13 mouse cellular contexts compared by ENCODE assay signal in the genomic region with DNA sequence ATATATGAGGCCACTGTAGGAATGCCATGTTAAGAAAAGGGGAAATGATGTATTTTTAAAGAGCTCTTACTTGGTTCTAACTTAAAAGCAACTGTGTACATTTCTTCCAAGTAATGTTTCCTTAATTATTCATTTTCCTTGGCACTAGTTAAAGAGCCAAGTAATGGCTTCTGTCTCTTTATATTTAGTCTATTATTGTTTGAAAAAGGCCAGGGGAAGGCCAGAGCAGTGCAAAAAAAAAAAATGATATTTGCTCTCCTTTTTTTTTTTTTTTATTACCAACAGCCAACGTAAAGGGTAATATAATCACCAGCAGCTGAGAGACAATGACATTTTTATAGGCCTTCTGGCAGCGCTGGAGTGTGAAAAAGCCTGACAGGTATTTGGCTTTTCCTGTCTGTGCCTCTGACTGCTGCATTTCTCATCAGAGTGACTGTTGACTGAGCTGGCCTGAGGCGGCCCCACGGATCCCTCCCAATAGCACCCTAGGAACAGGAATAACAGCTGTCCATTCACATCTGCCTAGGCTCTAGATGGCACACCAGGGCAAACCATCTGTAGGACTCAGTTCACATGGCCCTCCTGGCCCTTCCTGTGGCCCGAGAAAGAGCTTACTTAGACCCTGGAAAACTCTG.
DNase-seq lines count a peak whose midpoint lies in the region; ATAC-seq and TF ChIP-seq lines count a peak whose summit lies in the region.
"Had no signal": no experiment of that assay in that cellular context is flagged by ENCODE, and none has a peak within 500 bp of the region (broad histone marks: within the 10 kb centered on the region; RNA-seq: fewer than 3 reads in every experiment).

No protein-coding gene starts in this region.

- ATAC-seq in intestine, embryonic 16.5 days = peak; percentile 76
- ATAC-seq: liver, embryonic 12.5 days; Patski had no signal

- intact Hi-C loops in gastrocnemius, adult 2 months (cut with DNase I) = no loop called here

- no peak overlapping the region for H3K4me2 ChIP-seq in intestine, embryonic 16.5 days (ENCODE audit: low read depth, low read length)
- H3K4me2 ChIP-seq: liver, embryonic 12.5 days had no signal

- no peaks in the 10 kb centered on the region for H3K36me3 ChIP-seq in intestine, embryonic 16.5 days (ENCODE audit: control insufficient read depth, insufficient read depth, low read length)
- H3K36me3 ChIP-seq: liver, embryonic 12.5 days had no signal

- H3K4me3 ChIP-seq in gastrocnemius, adult 2 months = no peak overlapping the region
- no peak overlapping the region for H3K4me3 ChIP-seq in intestine, embryonic 16.5 days (ENCODE audit: low read length)
- H3K4me3 ChIP-seq: liver, embryonic 12.5 days had no signal

- H3K27ac ChIP-seq in gastrocnemius, adult 2 months = no peak overlapping the region
- no peak overlapping the region for H3K27ac ChIP-seq in intestine, embryonic 16.5 days (ENCODE audit: low read length)
- H3K27ac ChIP-seq: liver, embryonic 12.5 days had no signal

- peaks cover 12% of the 10 kb centered on the region; the same call in 1 of the 2 replicates for H3K4me1 ChIP-seq in intestine, embryonic 16.5 days (ENCODE audit: control insufficient read depth, insufficient read depth, low read length)
- H3K4me1 ChIP-seq: liver, embryonic 12.5 days had no signal

- no peaks in the 10 kb centered on the region for H3K9me3 ChIP-seq in intestine, embryonic 16.5 days (ENCODE audit: control insufficient read depth, low read length)
- H3K9me3 ChIP-seq: liver, embryonic 12.5 days had no signal

- no peak for TF ChIP-seq CTCF in gastrocnemius, adult 2 months (IDR thresholded peaks at IDR 0.05)

- H3K27me3 ChIP-seq in intestine, embryonic 16.5 days (replicated peaks; ENCODE audit: control insufficient read depth, insufficient read depth, low read length) = no peaks in the 10 kb centered on the region

- no peak overlapping the region for H3K9ac ChIP-seq in intestine, embryonic 16.5 days (ENCODE audit: low read depth, low read length)
- H3K9ac ChIP-seq: liver, embryonic 12.5 days had no signal

- WGBS in intestine, embryonic 16.5 days = 8% methylated on average over 5 of the region's 5 CpGs

- peak; percentile 18 for DNase-seq in gastrocnemius, adult 2 months
- DNase-seq in gastrocnemius, adult 8-10 months (ENCODE audit: low spot score in 2 of 2) = no peak
- peak; percentile 14 for DNase-seq in kidney, postnatal 10 days
- DNase-seq in kidney, postnatal 25 days = no peak
- peak; percentile 27 for DNase-seq in 3T3-L1 (ENCODE audit: low read depth, low spot score)
- DNase-seq in adrenal gland, adult 2 months = no peak
- DNase-seq in left cerebral cortex, adult 18-20 months (ENCODE audit: low spot score in 2 of 2) = no peak
- DNase-seq: cerebellum, adult 8-10 months; layer of hippocampus, adult 9-11 months; right cerebral cortex, adult 18-20 months had no signal

Comparison
In these comparisons a context has a peak if more than half of its experiments do, and no peak if none do; other contexts are left out.
1. DNase-seq: peak in gastrocnemius, adult 2 months (single experiment), kidney, postnatal 10 days (single experiment) and 3T3-L1 (single experiment); none in gastrocnemius, adult 8-10 months (0 of 2), kidney, postnatal 25 days (0 of 2), adrenal gland, adult 2 months (single experiment) and left cerebral cortex, adult 18-20 months (0 of 2).